Mouse (Mus musculus): ENCODE data around the gene Csrp2.
A peak's percentile ranks its signal among the peaks of the same experiment; 100 is the strongest.

Gene Csrp2

GRCm38 (mm10) chr10:110974463-110974862 lies 54.9 kb downstream of the Csrp2 start:
- DNase-seq, result peak; percentile 19 to 36

DNA sequence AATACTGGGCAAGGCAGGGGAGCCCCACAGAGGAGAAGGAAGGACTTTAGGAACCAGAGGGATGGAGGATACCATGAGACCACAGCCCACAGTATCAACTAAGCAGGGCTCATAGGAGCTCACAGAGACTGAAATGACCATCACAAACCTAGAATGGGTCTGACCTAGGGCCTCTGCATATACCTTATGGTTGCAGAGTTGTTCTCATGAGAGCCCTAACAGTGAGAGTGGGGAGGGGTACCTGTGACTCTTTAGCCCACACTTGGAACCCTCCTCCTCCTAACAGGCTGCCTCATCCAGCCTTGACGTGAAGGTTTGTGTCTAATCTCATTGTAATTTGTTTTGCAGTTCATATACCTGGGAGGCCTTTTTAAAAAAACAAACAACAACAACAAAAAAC lies 55.3 kb downstream of the Csrp2 start:
- no peak for DNase-seq

DNA sequence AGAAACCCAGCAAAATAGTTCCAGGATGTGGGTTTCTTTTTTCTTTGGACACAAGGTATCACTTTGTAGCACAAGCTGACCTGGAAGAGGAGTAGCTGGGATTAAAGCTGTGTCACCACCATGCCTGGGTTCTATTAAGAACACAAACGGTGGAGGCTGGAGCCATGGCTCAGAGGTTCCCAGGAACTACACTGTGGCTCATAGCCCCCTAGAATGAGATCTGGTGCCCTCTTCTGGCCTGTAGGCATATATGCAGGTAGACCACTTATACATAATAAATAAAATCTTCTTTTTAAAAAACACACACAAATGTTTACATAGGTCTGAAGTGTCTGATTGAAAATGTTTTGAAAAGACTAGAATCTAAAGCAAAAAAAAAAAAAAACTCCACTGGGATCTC lies 56.5 kb downstream of the Csrp2 start:
- DNase-seq, result peak in 1 of 2 experiments; percentile 26

DNA sequence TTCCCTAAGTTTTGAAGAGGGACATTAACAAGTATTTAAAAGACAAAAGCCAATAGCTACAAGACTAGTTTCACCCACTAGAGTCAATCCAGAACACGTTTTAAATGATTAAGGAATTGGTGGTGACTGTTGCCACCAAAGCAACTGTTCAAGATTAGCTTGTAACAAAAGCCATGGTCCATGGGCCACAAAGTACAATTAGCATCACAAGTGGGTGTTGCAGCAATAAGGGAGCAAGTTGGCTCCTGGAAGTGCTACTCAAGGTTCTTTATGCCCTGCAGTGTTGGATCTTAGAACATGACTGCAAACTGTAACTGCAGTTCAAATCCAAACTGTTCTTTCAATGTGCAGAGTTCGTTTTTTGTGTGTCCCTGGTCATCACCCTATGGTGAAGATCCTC lies 57.8 kb downstream of the Csrp2 start:
- DNase-seq, result no peak

GRCm38 (mm10) chr10:110979431-110979830 lies 59.8 kb downstream of the Csrp2 start:
- DNase-seq, result no peak

GRCm38 (mm10) chr10:110980441-110980840 lies 60.9 kb downstream of the Csrp2 start:
- DNase-seq, result no peak

GRCm38 (mm10) chr10:110982771-110983170 lies 63.2 kb downstream of the Csrp2 start:
- DNase-seq, result no peak

DNA sequence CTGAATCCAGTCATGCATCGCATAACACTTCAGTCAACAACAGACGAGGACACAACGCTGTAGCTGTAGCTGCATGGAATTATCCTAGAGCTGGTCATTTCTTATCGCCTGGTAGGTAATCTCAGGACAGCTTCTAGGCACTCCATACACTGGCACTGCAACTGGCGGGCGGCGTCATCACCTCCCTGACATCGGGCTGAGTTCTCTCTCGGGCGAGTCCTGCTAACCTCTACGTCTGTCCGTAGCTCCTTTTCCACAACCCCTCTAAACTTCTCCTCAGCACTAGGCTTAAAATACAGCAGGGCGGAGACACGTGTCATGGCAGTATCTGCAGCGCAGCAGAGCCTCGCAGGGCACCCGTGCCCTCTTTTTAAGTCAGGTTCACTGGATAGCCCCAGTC lies 67.1 kb downstream of the Csrp2 start:
- no peak for DNase-seq

Measured in lung, adult 18-20 months (tissue).